Mouse (Mus musculus) liver, adult 2 months (tissue): Measurements from ENCODE around the gene Map3k15.

Experiments
- CTCF ChIP-seq: fragments of 200-500 bp; IDR thresholded peaks from 2 replicates; pipeline ENCODE4 v1.5.1; 2011; ENCODE audit warnings: low read depth, low read length, control low read depth
- POLR2A ChIP-seq: fragments of 200-500 bp; IDR thresholded peaks from 2 replicates; pipeline ENCODE4 v1.6.1; 2011; ENCODE audit warnings: low read length, control low read depth; ENCODE audit not compliant: insufficient read depth; ENCODE audit errors: extremely low read depth

DNA sequence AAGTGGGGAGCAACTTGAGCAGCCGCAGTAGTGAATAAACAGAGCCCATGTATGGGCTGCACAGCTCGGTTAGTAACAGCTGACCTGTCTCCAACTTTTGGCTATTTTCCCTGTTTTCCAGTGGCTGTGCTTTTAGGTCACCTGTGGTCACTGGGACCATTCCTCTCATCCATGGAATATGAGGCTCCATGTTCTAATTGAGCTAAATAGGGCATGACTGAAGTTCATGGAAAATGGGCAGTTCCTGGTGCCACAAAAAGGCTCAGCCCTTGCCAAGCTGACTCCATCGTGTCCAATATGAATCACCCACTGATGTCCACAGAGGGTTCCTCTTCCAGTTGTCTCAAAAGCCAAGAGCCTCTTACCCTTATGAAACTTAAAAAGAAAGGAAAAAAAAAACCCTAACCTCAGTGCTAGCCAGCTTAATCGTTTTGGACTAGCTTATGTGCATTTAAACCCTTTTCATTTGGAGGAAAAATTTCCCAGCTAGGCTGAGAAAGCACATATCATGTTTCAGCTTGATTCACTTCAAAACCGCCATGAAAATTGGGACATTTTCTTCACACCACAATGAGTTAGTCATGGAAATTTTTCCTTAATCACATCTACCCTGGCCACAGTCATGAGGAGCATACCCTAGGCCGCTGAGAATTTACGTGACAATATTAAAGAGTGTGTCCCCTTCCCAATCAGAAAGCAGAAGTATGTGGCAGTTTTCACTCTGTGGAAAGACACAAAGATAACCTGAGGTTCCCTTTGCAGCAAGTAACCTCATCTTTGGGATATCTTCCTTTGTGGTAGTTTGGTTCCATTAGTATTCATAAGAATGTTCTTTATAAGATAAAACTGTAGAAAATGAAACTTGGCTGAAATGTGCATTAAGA lies 34.4 kb upstream of the Map3k15 start:
- no peak for TF ChIP-seq CTCF
- no peak for TF ChIP-seq POLR2A
